Mouse (Mus musculus) liver, postnatal 0 days (tissue): Measurements from ENCODE around the gene Olfr56.

ENCODE experiments used
- CTCF ChIP-seq: sonication (generic); IDR thresholded peaks from 2 replicates; pipeline ENCODE4 v1.5.1; 2016; ENCODE audit warnings: antibody characterized with exemption, low read depth
- EP300 ChIP-seq: IDR thresholded peaks from 2 replicates; pipeline ENCODE4 v1.6.1; 2016; ENCODE audit warnings: antibody characterized with exemption, low read depth, mild to moderate bottlenecking

DNA sequence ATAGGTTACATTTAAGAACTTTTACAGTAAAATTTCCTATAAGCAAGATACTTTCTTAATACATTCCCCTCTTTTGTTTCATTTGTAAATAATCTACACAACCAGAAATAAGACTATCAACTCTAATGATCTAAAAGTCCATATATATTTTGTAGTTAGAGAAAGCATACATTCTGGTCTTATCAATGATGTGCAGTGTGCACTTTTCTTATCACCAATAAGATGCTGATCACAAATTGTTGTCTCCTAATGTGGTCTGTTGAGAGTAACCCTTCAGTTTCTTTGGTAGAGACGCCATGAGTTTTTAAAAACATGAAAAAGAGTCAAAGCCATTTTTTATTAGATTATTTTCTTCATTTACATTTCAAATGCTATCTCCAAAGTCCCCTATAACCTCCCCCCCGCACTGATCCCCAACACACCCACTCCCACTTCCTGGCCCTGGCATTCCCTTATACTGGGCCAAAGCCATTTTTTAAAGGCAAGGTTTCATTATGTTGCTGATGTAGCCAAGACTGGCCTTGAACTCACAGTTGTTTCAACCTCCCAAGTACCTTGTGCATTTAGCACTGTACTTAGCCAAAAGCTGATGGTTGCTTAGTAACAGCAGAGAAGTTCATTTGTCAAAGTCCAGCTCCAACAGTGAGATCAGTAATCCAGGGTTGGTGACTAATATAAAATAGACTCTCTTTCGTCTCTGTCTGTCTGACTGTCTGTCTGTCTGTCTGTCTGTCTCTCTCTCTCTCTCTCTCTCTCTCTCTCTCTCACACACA lies 111.2 kb downstream of the Olfr56 start:
- TF ChIP-seq EP300 (peak; percentile 48; the same call in 1 of the 2 replicates), CTCF (no peak)
